Mouse (Mus musculus) G1E-ER4 (cell line): ENCODE measurements around the gene Chmp2a. TPM values are rescaled to one million over a fixed set of nuclear protein-coding genes. Genes with fewer than 3 reads are reported as not detected.

Experiments
- GATA1 ChIP-seq: IDR thresholded peaks from one replicate; pipeline ENCODE4 v1.8.0; 2012; ENCODE audit warnings: low read length, inconsistent platforms
- polyA plus RNA-seq: library from polyadenylated mRNA; stranded (reverse); fragments of >175 nt; gene quantifications from 2 replicates; pipeline ENCODE4 v1.2.3, GENCODE M21; 2012

Chmp2a gene
- polyA plus RNA-seq, 1 experiment, result 86.1 TPM

GRCm38 (mm10) chr7:12987409-12988189 is 47.0 kb downstream of the Chmp2a start:
- peak; percentile 17 for TF ChIP-seq GATA1

- no peak for TF ChIP-seq GATA1
Observed at GRCm38 (mm10) chr7:12986906-12987305, 47.7 kb downstream of the Chmp2a start.

GRCm38 (mm10) chr7:12985724-12986123 is 48.9 kb downstream of the Chmp2a start:
- TF ChIP-seq GATA1, result no peak

Other genes with a start within 250 kb of the Chmp2a start
- gene Zscan18, start 231.2 kb downstream of the Chmp2a start, polyA plus RNA-seq, result not detected in 2 replicates
- gene Zfp329, start 215.9 kb downstream of the Chmp2a start, polyA plus RNA-seq, result 0.21 and 0.25 TPM in 2 replicates
- gene Zfp110, start 200.0 kb downstream of the Chmp2a start, polyA plus RNA-seq, result 2.3 and 3.0 TPM in 2 replicates
- 0.65 and 0.75 TPM in 2 replicates for gene Zfp128, start 153.6 kb downstream of the Chmp2a start, polyA plus RNA-seq
- 4.1 and 5.8 TPM in 2 replicates for gene Zscan22, start 137.0 kb downstream of the Chmp2a start, polyA plus RNA-seq
- gene Rps5, start 112.5 kb downstream of the Chmp2a start, polyA plus RNA-seq, result 2,301 and 3,402 TPM in 2 replicates
- gene Rnf225, start 107.4 kb downstream of the Chmp2a start, polyA plus RNA-seq, result 2.0 and 3.0 TPM in 2 replicates
- gene Zfp324, start 69.0 kb downstream of the Chmp2a start, polyA plus RNA-seq, result 4.6 and 5.0 TPM in 2 replicates
- 5.8 and 5.9 TPM in 2 replicates for gene Zfp446, start 57.0 kb downstream of the Chmp2a start, polyA plus RNA-seq
- gene Slc27a5, start 36.6 kb downstream of the Chmp2a start, polyA plus RNA-seq, result not detected in 2 replicates
- 297 and 367 TPM in 2 replicates for gene Trim28, start 35.7 kb downstream of the Chmp2a start, polyA plus RNA-seq
- 192 and 209 TPM in 2 replicates for gene Zbtb45, start 24.8 kb downstream of the Chmp2a start, polyA plus RNA-seq
- 343 and 422 TPM in 2 replicates for gene Ube2m, start 3.5 kb upstream of the Chmp2a start, polyA plus RNA-seq
- gene Mzf1, start 20.0 kb upstream of the Chmp2a start, polyA plus RNA-seq, result 0.45 and 0.51 TPM in 2 replicates
- not detected in 2 replicates for gene Vmn1r85, start 60.4 kb upstream of the Chmp2a start, polyA plus RNA-seq
- gene Vmn1r86, start 85.1 kb upstream of the Chmp2a start, polyA plus RNA-seq, result not detected in 2 replicates
- not detected in 2 replicates for gene Vmn1r87, start 105.3 kb upstream of the Chmp2a start, polyA plus RNA-seq
- gene Vmn1r88, start 124.8 kb upstream of the Chmp2a start, polyA plus RNA-seq, result not detected in 2 replicates
- not detected in 2 replicates for gene Vmn1r89, start 178.2 kb upstream of the Chmp2a start, polyA plus RNA-seq
- gene Lig1, start 242.5 kb upstream of the Chmp2a start, polyA plus RNA-seq, result 111 and 121 TPM in 2 replicates
- gene Zswim9, start 243.9 kb upstream of the Chmp2a start, polyA plus RNA-seq, result 2.4 and 2.7 TPM in 2 replicates